Mouse (Mus musculus) WW6 (cell line): ENCODE measurements at regions not wholly inside any gene's neighbourhood (a gene's known extent, or its start where the extent isn't known, plus 50 kb on each side); places are given as distances from the start of the nearest gene placed in this dataset.
A peak's percentile ranks its signal among the peaks of the same experiment; 100 is the strongest.

ENCODE experiments used
- DNase-seq: peaks from one replicate; pipeline ENCODE4 v3.0.0-alpha.2; 2013; ENCODE audit warnings: low read depth, low spot score

DNA sequence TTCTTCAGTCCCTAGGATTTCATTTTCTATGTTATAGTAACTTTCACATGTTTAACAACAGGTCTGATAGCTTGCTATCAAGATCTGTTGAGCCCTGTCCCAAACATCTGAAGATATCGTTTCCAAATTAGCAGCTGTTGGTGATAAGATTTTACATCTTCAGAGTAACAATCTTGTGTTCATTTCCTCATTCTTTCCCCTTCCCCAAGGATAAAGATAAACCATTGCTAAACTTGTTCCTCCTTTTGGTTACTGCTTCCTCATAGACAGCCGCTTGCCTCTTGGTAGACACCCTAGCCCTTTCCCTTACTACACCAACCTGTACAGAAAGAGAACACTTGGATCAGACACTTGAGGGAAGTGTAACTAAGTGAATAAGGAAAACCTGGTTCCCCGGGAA is 58.6 kb downstream of the Kcnrg start:
- no peak for DNase-seq

DNA sequence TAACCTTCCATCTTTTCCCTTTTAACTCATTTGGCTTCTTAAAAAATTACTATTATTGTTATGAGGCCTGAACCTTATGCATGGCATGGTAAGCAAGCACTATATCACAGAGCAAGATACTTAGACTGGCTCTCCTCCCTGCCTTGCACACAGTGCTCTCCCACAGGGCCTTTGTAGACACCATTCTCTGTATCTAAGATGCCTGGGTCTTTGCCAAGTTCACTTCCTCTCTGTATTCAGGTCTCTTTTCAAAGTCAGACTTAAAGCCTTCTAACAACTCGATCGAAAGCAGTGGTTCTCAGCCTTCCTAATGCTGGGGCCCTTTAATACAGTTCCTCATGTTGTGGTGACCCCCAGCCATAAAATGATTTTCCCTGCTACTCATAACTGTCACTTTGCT is 65.9 kb downstream of the Kcnrg start:
- DNase-seq: no peak

DNA sequence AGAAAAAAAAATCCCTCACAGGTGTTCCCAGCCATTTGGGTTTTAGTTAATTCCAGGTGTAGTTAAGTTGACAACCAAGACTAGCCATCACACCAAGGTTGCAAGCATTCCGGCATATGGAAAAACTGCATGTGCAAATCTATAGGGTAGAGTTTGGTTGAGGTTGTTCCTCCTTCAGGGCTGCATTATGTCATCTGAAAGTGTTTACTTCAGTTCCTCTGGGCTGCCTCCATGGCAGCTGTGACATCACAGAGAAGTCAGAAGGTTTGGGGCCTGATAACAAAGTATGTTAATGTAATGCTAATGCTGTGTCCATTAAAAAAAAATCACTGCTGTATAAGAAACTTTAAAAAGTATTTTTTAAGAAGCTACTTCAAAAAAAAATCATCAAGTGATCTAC is 70.8 kb downstream of the Kcnrg start:
- DNase-seq: no peak

DNA sequence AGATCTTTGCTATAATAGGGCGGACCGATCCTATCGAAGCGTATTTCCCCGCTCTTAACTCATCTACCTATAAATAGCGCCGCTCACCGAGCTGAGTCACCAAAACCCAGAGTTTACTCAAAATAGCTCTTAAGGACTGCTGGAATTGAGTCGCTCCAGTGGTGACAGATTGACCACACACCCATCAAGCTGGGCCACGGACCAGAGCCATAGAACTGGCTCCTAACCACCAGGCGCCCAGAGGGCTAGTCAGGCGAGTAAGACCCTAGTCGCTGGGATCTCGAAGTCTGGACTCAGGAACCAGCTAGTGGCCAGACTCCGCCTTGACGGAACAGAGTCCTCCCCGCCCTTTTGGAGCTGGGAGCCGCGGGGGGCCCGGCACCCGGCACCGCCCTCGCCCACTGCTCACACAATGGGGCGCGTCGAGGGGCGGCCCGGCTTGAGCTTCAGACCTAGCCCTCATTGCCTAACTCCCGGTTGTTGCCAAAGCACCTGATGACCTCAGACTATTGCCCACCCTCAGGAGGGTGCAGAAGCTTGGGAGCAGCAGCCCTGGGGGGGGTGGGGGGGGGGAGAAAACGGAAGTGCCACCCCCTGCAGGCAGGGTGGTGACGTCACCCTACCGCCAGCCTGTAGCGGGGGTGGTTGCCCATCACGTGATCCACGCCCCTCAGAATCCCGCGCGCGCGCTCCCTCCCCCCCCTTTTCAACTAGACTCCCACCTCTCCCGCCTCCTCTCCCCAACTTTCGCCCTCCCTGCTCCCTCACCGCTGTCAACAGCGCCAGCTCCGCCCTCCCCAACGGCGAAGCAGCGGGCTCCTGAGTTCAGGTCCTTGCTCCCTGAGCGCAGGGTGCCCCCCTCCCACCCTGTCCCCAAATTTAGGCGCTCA is 73.8 kb downstream of the Kcnrg start:
- peak; percentile 75 for DNase-seq

DNA sequence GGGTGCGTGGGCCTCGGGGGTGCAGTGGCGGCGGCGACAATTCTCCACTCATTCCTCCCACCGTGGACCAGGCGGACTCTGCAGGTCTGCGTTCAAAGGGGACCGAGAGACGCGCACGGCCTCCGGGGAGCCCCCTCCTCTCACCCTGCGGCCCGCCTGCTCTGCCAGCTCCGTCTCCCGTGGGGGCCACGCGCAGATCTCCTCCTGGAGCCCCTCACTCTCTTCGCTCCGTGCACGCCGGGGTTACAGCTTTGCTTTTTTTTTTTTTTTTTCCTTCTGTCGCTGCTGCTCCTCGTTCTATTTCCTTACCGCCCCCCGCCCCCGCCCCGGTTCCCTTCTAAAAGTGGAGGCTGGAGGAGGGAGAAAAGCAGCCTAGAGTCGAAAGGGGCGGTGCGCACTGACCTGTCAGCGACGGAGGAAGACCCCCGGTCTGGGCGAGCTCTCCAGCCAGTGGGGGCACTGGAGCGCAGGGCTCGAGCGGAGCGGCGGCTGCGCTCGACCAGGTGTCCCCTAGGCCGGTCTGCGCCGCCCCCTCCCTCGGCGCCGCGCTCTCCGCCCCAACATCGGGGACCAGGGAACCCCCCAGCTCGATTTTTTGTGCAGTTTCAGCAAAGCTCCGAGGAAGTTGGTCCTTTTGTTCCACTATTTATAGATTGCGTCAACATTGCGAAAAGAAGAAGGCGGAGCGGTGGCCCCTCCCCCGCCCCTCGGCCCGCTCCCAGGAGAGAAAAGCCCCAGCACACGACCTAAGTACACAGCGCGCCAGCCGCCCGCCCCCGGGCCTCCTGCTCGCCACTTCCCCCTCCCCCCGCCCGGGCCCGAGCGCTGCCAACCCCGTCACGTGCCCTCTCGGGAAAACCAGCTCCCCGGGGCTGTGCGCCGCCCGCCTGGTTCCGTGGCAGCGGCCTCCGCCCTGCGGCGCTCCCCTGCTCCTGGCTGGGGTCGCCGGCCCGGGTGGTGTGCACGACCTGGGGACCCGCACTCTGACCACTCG is 74.7 kb downstream of the Kcnrg start:
- no peak for DNase-seq

DNA sequence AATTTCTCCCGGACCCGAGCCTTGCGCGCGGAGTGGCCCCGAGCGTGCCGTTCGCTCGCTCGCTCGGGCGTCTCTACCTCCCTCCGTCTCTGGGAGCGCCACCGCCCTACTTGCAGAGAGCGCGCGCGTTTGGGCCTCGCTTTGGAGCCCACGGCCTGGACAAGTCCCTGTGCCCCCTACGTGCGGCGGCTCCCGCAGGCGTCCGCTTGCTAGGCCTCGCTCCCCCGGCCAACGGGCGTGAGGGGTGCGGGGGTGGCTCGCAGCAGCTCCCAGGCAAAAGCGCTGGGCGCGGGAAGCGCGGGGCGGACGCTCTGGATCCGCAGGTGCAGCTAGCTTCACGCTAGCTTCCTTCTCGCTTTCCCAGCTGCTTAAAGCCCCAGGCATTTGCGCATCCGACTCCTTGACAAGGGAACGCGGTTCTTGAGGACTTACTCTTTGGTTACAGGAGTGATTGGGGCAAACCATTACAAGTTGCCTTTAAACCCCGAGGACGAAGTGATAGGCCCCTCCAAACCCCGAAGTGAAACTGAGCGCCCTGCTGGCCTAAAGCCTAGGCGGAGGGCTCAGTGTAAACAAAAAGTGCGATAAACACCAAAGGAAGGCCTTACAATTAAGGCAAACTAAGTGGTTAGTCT is 75.6 kb downstream of the Kcnrg start:
- no peak for DNase-seq

DNA sequence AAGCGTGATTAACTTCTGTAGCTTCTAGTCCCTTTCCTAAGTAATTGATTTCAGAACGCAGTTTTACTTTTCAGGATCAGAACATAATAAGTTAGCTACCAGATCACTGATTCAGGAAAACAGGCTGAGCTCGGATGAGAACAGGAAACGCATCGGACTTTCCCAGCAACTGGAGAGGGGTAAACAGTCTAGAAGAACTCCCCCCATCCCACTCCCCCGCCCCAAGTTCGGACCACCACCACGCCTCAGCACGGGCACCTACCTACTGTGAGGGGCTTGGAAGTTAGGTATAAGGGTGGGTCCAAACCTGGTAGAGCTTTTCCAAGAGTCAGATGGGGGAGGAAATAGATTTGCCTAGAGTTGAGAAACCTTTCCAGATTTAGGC is 76.1 kb downstream of the Kcnrg start:
- no peak for DNase-seq

DNA sequence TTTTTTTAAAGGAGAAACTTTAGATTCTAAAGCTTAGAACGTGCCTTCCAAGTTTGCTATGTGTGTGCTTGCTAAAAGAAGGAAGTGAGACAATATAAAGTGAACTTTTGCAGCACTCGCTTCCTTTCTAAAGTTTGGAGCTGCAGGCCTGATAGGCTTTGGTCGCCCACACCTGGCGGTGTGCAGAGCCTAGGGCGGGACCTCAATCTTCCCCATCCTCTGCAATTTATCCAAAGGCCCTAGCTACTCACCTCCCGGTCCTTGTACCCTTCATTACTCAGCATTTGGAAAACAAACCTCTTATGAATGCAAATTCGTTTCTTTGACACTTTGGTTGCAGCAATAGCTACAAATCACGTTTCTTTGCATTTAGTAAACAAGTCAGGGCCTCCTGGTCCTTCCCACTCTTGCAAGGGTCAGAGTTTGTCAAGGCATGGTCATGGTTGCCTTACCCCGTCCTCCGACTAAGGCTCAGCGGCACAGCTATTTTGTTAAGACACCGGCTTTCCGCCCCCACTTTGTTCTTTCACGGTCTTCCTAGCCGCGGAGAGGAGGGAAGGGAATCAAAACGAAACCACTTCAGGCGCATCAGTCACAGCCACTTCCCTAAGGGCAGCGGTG is 76.6 kb downstream of the Kcnrg start:
- DNase-seq: no peak

DNA sequence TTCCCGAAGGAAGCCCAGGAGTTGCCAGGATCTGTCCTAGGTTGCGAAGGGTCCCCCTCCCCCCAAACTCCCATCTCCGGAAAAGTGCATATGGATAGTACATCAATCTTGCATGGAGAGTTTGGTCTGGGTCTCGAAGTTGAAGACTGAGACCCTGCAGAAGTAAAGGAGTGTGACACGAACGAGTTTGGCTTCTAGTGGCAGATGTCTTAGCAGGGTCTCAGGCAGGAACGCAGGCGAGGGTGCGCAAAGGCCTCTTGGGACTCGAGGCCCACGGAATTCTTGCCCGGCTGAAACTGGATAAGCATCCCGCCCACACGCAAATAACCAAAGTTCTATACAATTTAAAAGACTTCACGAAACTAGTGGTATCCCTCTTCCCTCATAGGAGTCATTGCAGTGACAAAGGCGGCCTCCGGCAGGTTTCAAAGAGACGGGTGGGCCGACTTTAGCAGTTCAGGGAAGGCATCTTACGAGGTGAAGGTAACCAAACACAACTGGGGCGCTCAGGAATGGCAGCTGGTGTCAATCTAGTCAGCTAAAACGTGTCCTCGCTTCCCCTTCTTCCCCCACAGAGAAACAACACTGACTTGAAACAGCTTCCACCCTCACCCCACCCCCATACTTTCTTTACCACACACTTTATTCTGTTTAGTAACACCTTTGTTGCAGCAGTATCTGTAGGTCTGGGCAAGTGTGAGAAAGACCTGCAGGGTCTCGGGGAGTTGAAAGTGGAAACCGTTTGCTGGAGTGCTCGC is 77.4 kb downstream of the Kcnrg start:
- no peak for DNase-seq

DNA sequence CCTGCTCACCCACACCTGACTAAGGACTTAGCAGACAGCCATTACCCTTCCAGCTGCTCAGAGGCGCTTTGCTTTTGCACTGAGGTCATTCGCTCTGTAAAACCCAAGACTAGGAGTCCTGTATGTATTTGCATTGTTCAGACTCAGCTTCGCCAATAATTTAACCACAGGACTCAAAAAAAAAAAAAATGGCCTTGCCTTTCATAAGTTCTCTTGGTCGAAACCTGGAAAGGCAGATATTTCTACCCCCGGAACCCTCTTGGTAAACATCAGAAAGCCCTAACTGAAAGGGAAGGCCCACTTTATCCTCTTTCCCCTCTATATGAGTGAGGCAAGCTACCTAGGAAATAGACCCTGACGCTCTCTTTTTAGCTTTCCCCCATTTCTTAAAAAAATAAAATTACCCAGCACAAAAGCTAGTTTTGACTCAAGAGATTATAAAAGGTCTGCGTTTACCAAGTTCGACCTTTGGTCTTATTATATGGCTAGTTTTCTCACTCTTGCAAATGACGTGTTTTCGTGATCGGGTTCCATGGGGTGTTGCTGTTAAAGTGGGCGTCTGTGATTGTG is 78.1 kb downstream of the Kcnrg start:
- DNase-seq: no peak

DNA sequence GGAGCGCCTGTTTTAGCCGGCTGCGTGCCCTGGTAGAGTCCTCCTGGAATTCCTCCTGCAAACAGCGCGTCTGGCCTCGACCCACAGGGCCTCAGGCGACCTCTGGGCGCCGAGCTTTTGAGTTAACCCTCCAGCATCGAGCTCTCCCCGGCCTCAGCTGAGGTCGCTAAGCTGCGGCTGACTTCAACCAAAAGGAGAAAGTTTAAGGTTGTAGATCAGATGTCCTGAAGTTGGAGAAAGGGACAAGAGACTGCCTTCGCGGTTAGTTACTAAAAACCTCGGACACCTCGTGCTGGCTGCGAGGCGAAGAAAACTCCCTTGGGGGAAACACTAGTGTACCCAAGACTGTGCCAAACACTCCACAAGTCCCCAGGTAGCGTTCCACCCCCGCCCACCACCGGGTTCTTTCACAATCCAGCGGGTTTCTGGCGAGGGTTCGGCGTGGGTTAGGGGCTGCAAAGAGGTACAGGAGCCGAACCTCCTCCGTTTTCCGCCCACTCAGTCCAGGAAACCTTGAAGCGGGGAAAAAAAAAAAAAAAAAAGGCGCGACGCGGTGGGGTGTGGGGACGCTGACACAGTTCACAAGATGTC is 78.9 kb downstream of the Kcnrg start:
- DNase-seq: no peak

DNA sequence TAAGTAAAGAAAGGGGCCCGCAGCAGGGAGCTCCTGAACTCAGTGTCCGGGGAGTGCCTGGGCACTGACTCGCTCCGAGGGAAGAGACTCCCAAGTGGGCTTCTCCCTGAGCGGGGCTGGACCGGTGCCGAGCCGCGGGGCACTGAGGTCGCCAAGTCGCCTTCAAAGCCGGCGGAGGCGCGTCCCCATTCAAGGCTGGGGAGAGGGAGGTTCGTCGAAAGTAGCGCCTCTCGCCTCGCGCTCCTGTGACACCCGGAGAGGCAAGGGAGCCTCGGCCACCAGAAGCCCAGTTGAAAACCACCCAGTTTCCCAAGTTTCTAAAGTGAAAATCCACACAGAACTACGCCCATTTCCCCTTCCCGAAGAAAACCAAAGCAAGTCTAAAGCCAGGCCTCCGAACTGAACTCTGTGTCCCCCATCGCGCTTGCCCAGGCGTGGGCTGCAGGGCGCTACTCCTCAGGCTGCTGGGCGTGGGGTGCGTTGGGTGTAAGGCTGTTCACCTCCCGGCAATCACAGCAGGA is 79.6 kb downstream of the Kcnrg start:
- DNase-seq: no peak

DNA sequence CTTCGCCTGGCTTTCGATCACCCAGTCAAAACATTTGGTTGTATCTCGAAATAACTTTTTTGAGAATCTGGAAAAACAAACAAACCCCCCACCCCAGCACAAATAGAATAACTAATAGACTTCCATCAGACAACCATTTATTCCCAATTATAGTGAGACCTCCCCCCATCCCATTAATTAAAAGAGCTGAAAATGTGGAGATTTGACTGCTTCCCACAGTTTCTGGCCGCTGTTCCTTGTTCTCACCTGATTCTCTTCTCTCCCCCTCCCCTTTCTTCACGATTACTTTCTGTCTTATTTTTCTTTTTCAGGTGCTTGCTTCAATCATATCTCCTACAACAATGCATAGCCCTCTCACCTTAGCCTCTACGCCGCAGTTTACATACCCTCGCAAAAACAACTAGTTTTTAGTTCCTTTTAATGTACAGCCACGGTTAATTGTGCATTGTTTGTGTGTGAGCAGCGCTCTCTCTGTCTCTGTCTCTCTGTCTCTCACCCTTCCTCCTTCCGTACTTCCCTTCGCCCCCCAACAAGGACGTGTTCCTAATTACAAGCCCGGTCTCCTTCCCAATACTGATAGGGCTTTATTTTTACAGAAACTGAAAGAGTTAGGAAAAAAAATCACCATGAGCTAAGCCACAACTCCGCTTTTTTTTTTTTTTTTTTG is 80.2 kb downstream of the Kcnrg start:
- no peak for DNase-seq

DNA sequence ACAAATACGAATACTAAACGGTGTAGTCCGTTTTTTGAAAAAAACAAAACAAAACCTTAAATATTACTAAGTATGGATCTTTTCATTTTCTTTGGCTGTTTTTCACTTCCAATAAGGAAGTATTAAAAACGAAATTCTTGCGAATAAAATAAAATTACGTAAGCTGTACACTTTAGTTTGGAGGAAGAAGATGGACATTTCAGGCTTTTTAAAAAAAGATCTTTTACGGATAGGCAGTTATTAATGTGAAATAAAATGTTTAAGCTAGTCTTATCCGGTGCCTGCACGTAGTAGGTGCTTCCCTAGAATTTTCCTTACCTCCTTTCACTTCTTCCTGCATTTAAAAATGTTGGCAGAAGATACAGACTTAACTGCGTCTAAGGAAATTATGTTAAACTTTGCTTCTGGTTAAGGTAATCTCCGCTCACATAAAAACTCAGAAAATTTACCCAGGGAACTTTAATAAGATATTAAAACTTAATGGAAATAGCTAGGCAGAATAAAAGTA is 80.8 kb downstream of the Kcnrg start:
- DNase-seq: no peak

DNA sequence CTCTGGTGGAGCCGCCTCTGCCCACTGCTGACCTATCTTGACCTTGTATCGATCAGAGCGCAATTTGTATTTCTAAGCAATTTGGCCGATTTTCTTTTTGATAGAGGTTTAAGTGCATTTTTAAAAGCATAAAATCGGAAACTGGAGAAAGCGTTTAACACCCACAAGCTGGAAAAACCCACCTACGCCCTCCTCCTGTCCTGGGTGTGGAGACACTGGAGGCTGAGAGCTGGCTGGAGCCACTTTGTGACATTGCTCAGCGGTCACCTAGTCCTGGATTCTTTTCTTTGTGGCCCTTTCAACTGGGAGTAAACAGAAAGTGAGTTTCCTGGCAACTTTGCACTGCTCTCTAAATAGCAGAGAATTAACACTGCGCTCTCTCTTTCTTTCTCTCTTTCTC is 81.4 kb downstream of the Kcnrg start:
- no peak for DNase-seq

DNA sequence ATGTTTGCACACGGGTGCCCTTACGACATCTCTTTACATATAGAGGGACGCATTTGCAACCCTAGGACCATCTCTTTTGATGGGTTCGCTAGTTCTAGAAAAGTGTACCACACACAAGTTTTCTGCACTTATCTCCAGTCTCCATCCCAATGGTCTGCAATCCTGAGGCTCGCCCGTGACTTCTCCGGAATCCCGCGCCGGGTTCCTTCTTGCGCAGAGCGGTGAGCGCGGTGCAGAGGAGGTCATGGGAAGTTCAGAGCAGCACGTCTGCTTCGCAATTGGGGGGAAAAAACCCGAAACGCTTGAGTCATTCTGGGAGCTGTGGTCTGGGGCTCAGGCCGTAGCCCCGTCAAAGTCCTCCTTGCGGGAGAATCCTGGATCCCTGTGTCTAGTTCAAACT is 82.0 kb downstream of the Kcnrg start:
- no peak for DNase-seq

DNA sequence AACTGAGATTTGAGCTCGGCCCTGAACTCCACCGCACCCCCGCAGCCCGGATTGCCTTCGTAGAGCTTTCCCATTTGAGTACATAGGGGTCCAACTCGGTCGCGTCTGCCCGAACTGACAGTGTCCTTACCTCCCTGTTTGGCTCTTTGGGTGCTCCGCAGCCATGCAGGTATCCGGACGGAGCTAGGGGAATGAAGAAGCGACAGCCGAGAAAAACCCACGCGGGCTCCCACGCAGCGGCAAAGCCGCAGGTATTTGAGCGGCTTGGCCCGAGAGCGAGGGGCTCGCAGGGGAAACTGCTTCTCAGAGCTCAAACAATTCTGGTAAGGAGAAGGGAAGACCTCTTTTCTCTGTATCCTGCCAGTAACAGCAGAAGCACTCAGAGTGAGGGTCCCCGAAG is 82.5 kb downstream of the Kcnrg start:
- no peak for DNase-seq

DNA sequence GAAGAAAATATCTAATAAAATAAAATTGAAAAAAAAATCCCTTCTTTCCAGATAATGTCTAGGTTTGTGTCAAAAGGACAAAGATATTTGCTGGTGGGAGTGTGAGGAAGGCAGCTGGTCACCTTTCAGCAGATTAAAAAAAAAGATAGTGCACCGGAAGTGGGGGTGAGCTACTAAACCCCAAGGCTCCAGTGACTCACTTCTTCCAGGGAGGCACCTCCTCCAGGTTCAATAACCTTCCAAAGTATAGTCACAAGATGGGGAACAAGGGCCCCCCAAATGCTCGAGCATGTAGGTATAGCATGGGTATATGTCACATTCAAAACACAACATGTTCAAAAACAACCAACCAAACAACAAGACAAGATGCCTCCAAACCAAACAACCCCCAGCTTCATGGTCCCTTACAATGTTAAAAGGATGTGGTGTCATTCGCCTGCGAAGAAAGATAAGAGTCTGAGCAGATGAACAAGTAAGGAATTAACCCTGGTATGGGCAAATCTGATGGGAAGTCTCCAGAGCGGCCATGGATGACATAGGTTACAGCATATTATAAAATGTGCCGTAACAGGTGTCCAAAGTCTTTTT is 84.6 kb downstream of the Kcnrg start:
- DNase-seq: no peak

DNA sequence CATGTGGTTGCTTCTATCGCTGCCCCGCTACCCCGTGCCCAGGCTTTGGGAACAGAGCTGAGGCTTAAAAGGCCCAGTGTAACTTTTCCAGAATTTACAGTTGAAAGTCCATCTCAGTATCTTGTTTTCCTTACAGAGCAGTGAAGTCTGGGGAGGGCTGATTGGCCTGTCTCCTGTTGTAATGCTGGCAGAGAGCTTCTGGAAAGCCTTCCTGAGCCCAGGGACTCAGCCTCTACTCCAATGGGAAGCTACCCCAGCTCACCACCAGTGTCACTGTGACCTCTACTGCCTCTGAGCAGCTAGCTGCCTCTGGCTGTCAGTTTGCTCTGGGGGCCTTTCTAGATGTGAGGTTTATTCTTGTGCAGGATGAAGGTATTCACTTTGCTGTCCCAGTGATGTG is 87.5 kb downstream of the Kcnrg start:
- DNase-seq: no peak
